Mouse (Mus musculus): ENCODE measurements at regions not wholly inside any gene's neighbourhood (a gene's known extent, or its start where the extent isn't known, plus 50 kb on each side); places are given as distances from the start of the nearest gene placed in this dataset.

DNA sequence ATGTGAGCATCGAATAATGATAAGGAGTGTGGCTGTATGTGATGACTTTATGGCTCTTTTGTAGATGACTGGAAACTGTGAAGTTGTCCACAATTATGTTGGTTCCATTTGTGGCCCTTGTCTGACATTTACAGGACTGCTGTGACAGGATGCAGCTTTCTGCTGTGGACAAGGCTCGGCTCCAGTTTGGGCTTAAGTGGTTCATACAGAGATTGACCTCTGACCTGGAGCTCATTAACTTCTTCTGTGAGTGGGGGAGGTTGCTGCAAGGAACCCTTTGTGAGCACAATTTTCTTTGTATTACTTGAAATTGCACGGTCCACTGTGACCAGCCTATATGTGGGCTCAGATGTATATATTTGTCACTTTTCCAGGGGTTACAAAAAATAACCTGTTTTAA lies 403.5 kb downstream of the Cmpk2 start:
- Histone ChIP-seq H3K36me3 (ENCODE audit: control insufficient read depth, insufficient read depth, low read length) (no peaks in the 10 kb centered on the region), H3K9ac (ENCODE audit: low read depth, low read length) (no peak overlapping the region), H3K4me3 (ENCODE audit: low read depth, low read length) (no peak overlapping the region), H3K9me3 (replicated peaks; ENCODE audit: control insufficient read depth, low read length, poor library complexity, severe bottlenecking) (no peaks in the 10 kb centered on the region), H3K4me2 (ENCODE audit: low read length) (no peak overlapping the region), H3K4me1 (ENCODE audit: control insufficient read depth, insufficient read depth, low read length) (0 out of 2 replicates have a peak, but pooled peaks cover 1% of the 10 kb centered on the region), H3K27me3 (ENCODE audit: control insufficient read depth, insufficient read depth, low read depth, low read length) (no peaks in the 10 kb centered on the region), H3K27ac (ENCODE audit: low read length) (no peak overlapping the region)
- WGBS = 40% methylated on average over 3 of the region's 3 CpGs
- ATAC-seq = no peak

DNA sequence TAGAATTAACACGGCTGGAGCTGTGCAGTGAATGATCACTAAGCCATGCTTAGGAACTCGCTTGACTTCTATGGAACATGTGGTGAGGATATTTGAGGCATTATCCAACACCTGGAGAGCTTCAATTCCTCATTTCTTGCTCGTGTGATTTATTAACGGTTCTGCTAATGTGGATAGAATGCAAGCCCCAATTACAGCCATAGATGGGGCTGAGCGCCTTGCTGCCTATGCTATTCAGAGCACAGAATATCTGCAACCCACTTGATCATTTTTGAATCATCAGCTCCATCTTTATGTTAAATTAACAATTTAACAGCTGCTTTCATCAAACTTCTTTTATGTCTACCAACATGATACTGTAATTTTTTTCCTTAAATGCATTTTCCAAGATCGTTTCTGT lies 398.7 kb downstream of the Cmpk2 start:
- no peaks in the 10 kb centered on the region for H3K9me3 ChIP-seq (replicated peaks; ENCODE audit: control insufficient read depth, low read length, poor library complexity, severe bottlenecking)
- H3K4me2 ChIP-seq (ENCODE audit: low read length) = no peak overlapping the region
- H3K9ac ChIP-seq (ENCODE audit: low read depth, low read length) = no peak overlapping the region
- no peaks in the 10 kb centered on the region for H3K4me1 ChIP-seq (ENCODE audit: control insufficient read depth, insufficient read depth, low read length)
- H3K27ac ChIP-seq (ENCODE audit: low read length) = no peak overlapping the region
- H3K27me3 ChIP-seq (ENCODE audit: control insufficient read depth, insufficient read depth, low read depth, low read length) = no peaks in the 10 kb centered on the region
- no peaks in the 10 kb centered on the region for H3K36me3 ChIP-seq (ENCODE audit: control insufficient read depth, insufficient read depth, low read length)
- H3K4me3 ChIP-seq (ENCODE audit: low read depth, low read length) = no peak overlapping the region
- WGBS = 69% methylated on average over 6 of the region's 6 CpGs
- no peak for ATAC-seq

DNA sequence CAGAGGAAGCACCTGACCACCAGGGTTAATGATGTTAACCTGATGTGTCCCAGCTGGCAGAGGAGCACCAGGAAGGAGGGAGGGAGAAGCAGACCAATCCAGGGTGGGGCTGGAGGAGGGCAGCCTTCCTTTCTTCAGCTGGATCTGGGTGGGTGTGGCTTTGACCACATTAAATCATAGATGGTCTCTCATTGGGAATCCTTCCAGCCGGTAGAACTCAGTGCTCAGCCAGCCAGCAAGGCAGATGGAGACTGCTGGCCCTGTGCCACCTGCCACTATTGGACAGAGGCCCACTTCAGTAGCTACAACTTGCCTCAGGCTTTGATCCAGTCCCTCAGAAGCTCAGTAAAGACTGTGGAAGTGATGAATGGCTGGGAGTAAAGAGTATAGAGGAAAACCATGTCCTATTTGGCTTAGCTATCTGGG lies 386.1 kb downstream of the Cmpk2 start:
- H3K4me3 ChIP-seq (ENCODE audit: low read depth, low read length) = no peak overlapping the region
- no peaks in the 10 kb centered on the region for H3K36me3 ChIP-seq (ENCODE audit: control insufficient read depth, insufficient read depth, low read length)
- no peak overlapping the region for H3K4me2 ChIP-seq (ENCODE audit: low read length)
- no peak overlapping the region for H3K9ac ChIP-seq (ENCODE audit: low read depth, low read length)
- no peaks in the 10 kb centered on the region for H3K4me1 ChIP-seq (ENCODE audit: control insufficient read depth, insufficient read depth, low read length)
- WGBS = 32% methylated on average over 1 of the region's 1 CpGs
- no peaks in the 10 kb centered on the region for H3K27me3 ChIP-seq (ENCODE audit: control insufficient read depth, insufficient read depth, low read depth, low read length)
- peak; percentile 39; the same call in 1 of the 2 replicates for ATAC-seq
- H3K9me3 ChIP-seq (replicated peaks; ENCODE audit: control insufficient read depth, low read length, poor library complexity, severe bottlenecking) = peaks cover 8% of the 10 kb centered on the region; the same call in 1 of the 2 replicates
- H3K27ac ChIP-seq (ENCODE audit: low read length) = 0 out of 2 replicates have a peak overlapping the region, but pooled peaks have one; percentile 28

DNA sequence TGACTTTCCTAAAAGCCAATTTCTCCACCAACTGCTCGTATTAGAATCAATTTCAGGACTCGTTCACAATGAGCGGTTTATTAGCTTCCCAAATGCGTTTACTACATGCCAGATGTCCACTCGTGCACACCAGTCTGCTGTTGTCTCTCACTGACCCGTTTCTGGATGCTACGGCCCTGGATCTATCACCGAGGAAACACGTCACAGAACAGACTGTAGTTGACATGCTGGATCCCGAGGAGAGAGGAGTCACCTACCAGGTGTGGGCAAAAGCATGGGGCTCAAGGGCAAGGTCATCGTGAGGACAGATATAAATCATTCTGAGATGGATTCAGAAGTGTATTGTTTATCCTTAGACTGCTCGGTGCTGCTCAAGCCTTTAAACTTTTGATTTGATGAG lies 375.9 kb downstream of the Cmpk2 start:
- Histone ChIP-seq H3K4me3 (ENCODE audit: low read depth, low read length) (no peak overlapping the region), H3K9ac (ENCODE audit: low read depth, low read length) (no peak overlapping the region), H3K27ac (ENCODE audit: low read length) (no peak overlapping the region), H3K4me1 (ENCODE audit: control insufficient read depth, insufficient read depth, low read length) (no peaks in the 10 kb centered on the region; the same call in 1 of the 2 replicates), H3K36me3 (ENCODE audit: control insufficient read depth, insufficient read depth, low read length) (no peaks in the 10 kb centered on the region), H3K27me3 (ENCODE audit: control insufficient read depth, insufficient read depth, low read depth, low read length) (no peaks in the 10 kb centered on the region), H3K4me2 (ENCODE audit: low read length) (no peak overlapping the region), H3K9me3 (replicated peaks; ENCODE audit: control insufficient read depth, low read length, poor library complexity, severe bottlenecking) (no peaks in the 10 kb centered on the region)
- 73% methylated on average over 12 of the region's 12 CpGs for WGBS
- no peak for ATAC-seq

DNA sequence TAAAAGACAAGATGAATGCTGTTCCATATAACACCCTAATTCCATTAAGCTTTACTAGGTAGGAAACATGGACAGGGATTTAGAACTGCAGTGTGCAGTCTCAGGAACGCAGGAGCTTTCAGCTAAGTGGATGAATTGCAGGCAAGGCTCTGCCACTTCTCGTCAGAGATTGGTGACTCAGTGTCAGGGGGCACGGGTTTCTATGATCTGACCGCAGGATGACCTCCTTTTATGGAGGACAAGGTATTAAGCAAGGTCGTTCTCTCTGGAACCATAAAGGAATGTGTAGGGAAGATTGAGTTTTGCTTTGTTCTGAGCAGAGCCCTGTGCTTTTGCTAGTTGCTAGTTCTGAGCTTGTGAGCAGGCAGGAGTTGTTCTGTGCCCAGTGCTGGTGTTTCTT lies 373.7 kb downstream of the Cmpk2 start:
- no peak overlapping the region for H3K27ac ChIP-seq (ENCODE audit: low read length)
- no peaks in the 10 kb centered on the region for H3K27me3 ChIP-seq (ENCODE audit: control insufficient read depth, insufficient read depth, low read depth, low read length)
- 36% methylated on average over 5 of the region's 5 CpGs for WGBS
- no peaks in the 10 kb centered on the region; the same call in 1 of the 2 replicates for H3K4me1 ChIP-seq (ENCODE audit: control insufficient read depth, insufficient read depth, low read length)
- no peak overlapping the region for H3K4me2 ChIP-seq (ENCODE audit: low read length)
- ATAC-seq = no peak
- no peaks in the 10 kb centered on the region for H3K36me3 ChIP-seq (ENCODE audit: control insufficient read depth, insufficient read depth, low read length)
- H3K4me3 ChIP-seq (ENCODE audit: low read depth, low read length) = no peak overlapping the region
- no peak overlapping the region for H3K9ac ChIP-seq (ENCODE audit: low read depth, low read length)
- H3K9me3 ChIP-seq (replicated peaks; ENCODE audit: control insufficient read depth, low read length, poor library complexity, severe bottlenecking) = no peaks in the 10 kb centered on the region

DNA sequence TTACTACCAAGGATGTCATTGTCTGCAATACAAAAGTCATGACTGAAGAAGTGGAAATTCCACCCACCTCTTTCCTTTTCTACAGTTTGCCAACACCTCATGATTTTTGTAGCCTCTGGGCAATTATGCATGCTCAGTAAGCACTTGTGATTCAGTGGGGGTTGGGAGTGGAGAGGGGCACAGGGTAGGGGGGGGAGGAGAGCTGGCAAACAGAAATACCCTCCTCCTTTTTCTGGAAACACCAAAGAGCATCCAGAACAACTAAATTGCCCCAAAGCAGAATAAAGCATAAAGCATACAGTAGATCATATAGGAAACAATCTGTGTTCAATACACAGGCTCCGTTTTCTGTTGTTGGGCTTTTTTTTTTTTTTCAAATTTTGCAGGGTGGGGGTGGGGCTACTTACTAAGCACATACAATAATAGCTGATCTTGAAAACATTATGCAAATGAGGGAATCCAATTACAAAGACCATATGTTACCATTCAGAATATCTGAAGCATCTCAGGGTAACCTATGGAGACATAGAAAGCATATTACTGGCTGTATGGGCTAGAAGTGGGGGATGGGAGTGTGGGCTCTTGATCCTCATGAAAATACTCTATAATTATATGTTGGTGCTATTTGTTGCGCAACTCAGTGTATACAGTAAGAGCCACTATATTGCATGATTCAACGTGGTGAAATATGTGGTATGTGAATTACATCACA lies 352.4 kb downstream of the Cmpk2 start:
- no peaks in the 10 kb centered on the region for H3K36me3 ChIP-seq (ENCODE audit: control insufficient read depth, insufficient read depth, low read length)
- no peak overlapping the region for H3K4me3 ChIP-seq (ENCODE audit: low read depth, low read length)
- H3K4me2 ChIP-seq (ENCODE audit: low read length) = no peak overlapping the region
- H3K27ac ChIP-seq (ENCODE audit: low read length) = no peak overlapping the region
- H3K9ac ChIP-seq (ENCODE audit: low read depth, low read length) = no peak overlapping the region
- H3K27me3 ChIP-seq (ENCODE audit: control insufficient read depth, insufficient read depth, low read depth, low read length) = no peaks in the 10 kb centered on the region
- no peaks in the 10 kb centered on the region for H3K9me3 ChIP-seq (replicated peaks; ENCODE audit: control insufficient read depth, low read length, poor library complexity, severe bottlenecking)
- 64% methylated on average over 3 of the region's 3 CpGs for WGBS
- H3K4me1 ChIP-seq (ENCODE audit: control insufficient read depth, insufficient read depth, low read length) = peaks cover 2% of the 10 kb centered on the region
- no peak for ATAC-seq

DNA sequence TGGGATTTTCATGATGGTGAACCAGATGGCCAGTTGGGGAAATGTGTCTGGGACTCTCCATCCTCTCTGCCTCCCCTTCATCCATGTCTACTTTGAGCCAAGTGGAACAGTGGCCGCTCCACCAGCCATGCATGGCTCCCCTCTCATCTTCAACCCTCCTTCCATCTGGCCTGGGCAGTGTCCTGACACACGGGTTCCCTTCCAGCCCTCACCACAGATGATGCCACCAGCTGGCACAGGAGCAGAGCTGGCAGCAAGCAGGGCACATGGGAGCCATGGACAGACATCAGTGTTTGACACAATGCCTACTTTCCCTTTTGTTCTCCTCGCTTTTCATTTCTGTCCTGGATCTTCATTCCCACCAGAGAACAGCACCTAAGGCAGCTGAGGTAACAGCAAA lies 348.9 kb downstream of the Cmpk2 start:
- ATAC-seq = no peak

DNA sequence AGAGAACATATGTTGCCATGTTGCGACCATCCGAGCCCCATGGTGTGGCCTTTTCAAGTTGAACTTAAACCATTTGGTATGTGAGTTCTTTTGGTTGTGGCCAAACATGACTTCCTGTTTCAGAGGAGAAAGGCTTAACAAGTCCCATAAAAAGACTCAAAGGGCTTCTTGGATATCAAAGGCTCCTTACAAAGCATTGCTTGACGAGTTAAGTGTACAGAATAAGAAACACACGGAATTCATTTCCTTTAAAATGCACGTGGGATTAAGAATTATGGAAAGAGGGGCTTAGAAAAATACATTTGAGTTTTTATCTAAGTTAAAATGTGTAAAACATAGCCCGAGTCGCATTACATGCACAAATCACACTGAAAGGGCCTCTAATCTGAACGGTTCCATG lies 346.8 kb downstream of the Cmpk2 start:
- H3K9ac ChIP-seq (ENCODE audit: low read depth, low read length) = no peak overlapping the region
- no peaks in the 10 kb centered on the region for H3K27me3 ChIP-seq (ENCODE audit: control insufficient read depth, insufficient read depth, low read depth, low read length)
- no peak overlapping the region for H3K4me2 ChIP-seq (ENCODE audit: low read length)
- no peak for ATAC-seq
- 66% methylated on average over 8 of the region's 8 CpGs for WGBS
- H3K27ac ChIP-seq (ENCODE audit: low read length) = no peak overlapping the region
- H3K9me3 ChIP-seq (replicated peaks; ENCODE audit: control insufficient read depth, low read length, poor library complexity, severe bottlenecking) = no peaks in the 10 kb centered on the region
- H3K36me3 ChIP-seq (ENCODE audit: control insufficient read depth, insufficient read depth, low read length) = no peaks in the 10 kb centered on the region
- no peaks in the 10 kb centered on the region for H3K4me1 ChIP-seq (ENCODE audit: control insufficient read depth, insufficient read depth, low read length)
- H3K4me3 ChIP-seq (ENCODE audit: low read depth, low read length) = no peak overlapping the region

More for the DNA sequence above, 348.9 kb downstream of the Cmpk2 start:
- no peak overlapping the region for H3K4me2 ChIP-seq (ENCODE audit: low read length)
- H3K27ac ChIP-seq (ENCODE audit: low read length) = no peak overlapping the region
- H3K36me3 ChIP-seq (ENCODE audit: control insufficient read depth, insufficient read depth, low read length) = no peaks in the 10 kb centered on the region
- H3K27me3 ChIP-seq (ENCODE audit: control insufficient read depth, insufficient read depth, low read depth, low read length) = no peaks in the 10 kb centered on the region
- H3K4me3 ChIP-seq (ENCODE audit: low read depth, low read length) = no peak overlapping the region
- H3K9me3 ChIP-seq (replicated peaks; ENCODE audit: control insufficient read depth, low read length, poor library complexity, severe bottlenecking) = no peaks in the 10 kb centered on the region
- no peak overlapping the region for H3K9ac ChIP-seq (ENCODE audit: low read depth, low read length)
- WGBS = 83% methylated on average over 3 of the region's 3 CpGs
- H3K4me1 ChIP-seq (ENCODE audit: control insufficient read depth, insufficient read depth, low read length) = peaks cover 2% of the 10 kb centered on the region

DNA sequence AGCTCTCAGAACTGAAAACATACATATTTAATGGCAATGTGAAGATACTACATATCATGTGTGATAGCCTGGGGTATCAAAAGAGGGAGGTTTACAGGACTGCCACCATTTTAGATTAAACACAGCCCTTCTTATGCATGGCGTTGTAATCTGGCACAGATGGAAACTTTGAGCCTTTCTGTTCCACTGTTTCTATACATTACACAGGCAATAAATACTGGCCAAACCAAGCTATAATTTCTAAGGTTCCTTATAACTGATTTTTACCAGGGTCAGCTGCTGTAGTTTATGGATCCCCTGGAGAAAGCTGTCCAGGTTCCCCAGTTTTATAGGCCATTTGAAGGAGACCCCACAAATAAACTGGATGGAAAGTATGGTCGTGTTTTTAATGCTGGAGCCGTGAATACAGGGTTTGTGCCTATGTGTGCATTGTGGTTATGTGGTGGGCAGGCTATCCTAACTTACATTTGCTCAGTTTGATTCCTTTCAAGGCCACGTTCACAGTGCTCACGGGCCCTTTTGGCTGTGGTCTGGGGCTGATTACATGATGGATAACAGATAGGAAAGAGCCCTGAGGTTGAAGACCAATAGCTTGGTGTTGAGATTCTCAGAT lies 341.7 kb downstream of the Cmpk2 start:
- no peaks in the 10 kb centered on the region for H3K36me3 ChIP-seq (ENCODE audit: control insufficient read depth, insufficient read depth, low read length)
- no peaks in the 10 kb centered on the region for H3K27me3 ChIP-seq (ENCODE audit: control insufficient read depth, insufficient read depth, low read depth, low read length)
- no peak for ATAC-seq
- H3K4me1 ChIP-seq (ENCODE audit: control insufficient read depth, insufficient read depth, low read length) = no peaks in the 10 kb centered on the region
- no peak overlapping the region for H3K9ac ChIP-seq (ENCODE audit: low read depth, low read length)
- WGBS = 84% methylated on average over 5 of the region's 5 CpGs
- H3K4me3 ChIP-seq (ENCODE audit: low read depth, low read length) = no peak overlapping the region
- no peak overlapping the region for H3K4me2 ChIP-seq (ENCODE audit: low read length)
- no peaks in the 10 kb centered on the region for H3K9me3 ChIP-seq (replicated peaks; ENCODE audit: control insufficient read depth, low read length, poor library complexity, severe bottlenecking)
- no peak overlapping the region for H3K27ac ChIP-seq (ENCODE audit: low read length)
